17 mouse cellular contexts compared by ENCODE assay signal in the genomic region with DNA sequence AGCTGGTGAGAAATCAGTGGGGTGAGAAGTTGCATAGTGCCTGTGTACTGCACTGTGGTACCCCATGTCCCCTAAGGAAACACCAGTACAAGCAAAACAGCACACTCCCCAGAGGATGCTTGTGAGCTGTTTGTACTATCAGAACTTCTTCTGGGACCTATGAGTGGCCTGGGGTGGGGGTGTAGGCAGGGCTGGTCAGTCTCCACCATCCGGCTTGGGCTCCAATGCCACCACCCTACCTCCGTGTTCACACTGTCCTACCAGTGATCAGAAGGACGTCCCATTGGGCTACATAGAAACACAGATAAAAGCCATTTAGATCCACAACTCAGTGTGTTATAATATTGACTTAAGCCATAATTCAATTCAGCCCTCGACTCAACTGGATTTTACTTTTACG.
"Had no signal": no experiment of that assay in that cellular context is flagged by ENCODE, and none has a peak within 500 bp of the region (broad histone marks: within the 10 kb centered on the region; RNA-seq: fewer than 3 reads in every experiment).

No protein-coding gene starts in this region.

- H3K27ac ChIP-seq: neural tube, embryonic 12.5 days; neural tube, embryonic 13.5 days; neural tube, embryonic 15.5 days; stomach, embryonic 15.5 days; stomach, postnatal 0 days had no signal

- H3K4me2 ChIP-seq: neural tube, embryonic 12.5 days; neural tube, embryonic 13.5 days; neural tube, embryonic 15.5 days; stomach, embryonic 15.5 days had no signal

- H3K4me3 ChIP-seq: neural tube, embryonic 12.5 days; neural tube, embryonic 13.5 days; neural tube, embryonic 15.5 days; stomach, embryonic 15.5 days had no signal

- H3K9ac ChIP-seq: neural tube, embryonic 12.5 days; neural tube, embryonic 13.5 days; neural tube, embryonic 15.5 days; stomach, embryonic 15.5 days had no signal

- H3K27me3 ChIP-seq: neural tube, embryonic 12.5 days; neural tube, embryonic 13.5 days; neural tube, embryonic 15.5 days; stomach, embryonic 15.5 days had no signal

- H3K36me3 ChIP-seq: neural tube, embryonic 12.5 days; neural tube, embryonic 13.5 days; neural tube, embryonic 15.5 days; stomach, embryonic 15.5 days had no signal

- DNase-seq: retina, postnatal 1 day; right cerebral cortex, adult 18-20 months; right cerebral cortex, postnatal 14 days; right cerebral cortex, postnatal 25 days; right cerebral cortex, postnatal 4 days; spleen, adult 18-20 months; thymus, adult 18-20 months; thymus, adult 2 months; thymus, postnatal 14 days; thymus, postnatal 25 days; thymus, postnatal 36 days; thymus, postnatal 4 days had no signal

- H3K9me3 ChIP-seq: neural tube, embryonic 12.5 days; neural tube, embryonic 13.5 days; neural tube, embryonic 15.5 days; stomach, embryonic 15.5 days had no signal

- H3K4me1 ChIP-seq: neural tube, embryonic 12.5 days; neural tube, embryonic 13.5 days; neural tube, embryonic 15.5 days; stomach, embryonic 15.5 days had no signal
